Mouse (Mus musculus): ENCODE measurements around the gene Bri3. TPM values are rescaled to one million over a fixed set of nuclear protein-coding genes. Genes with fewer than 3 reads are reported as not detected.

Gene Bri3
- total RNA-seq (2021): 100 to 1,000 TPM; 115 to 151 TPM
- long read RNA-seq, experiment 1, transcript Bri3-201 (3 exons, 955 nt): major isoform, 50 of 105 reads
- long read RNA-seq, experiment 1, partial matches to known transcripts: 3 of 105 reads
- long read RNA-seq, experiment 1, other reads (novel, unspliced or antisense): 52 of 105 reads
- long read RNA-seq, experiment 2, transcript Bri3-201 (3 exons, 955 nt): major isoform, 8 of 14 reads
- long read RNA-seq, experiment 2, partial matches to known transcripts: 0 of 14 reads
- long read RNA-seq, experiment 2, other reads (novel, unspliced or antisense): 6 of 14 reads

GRCm38 (mm10) chr5:144243901-144244487 is at the start of gene Bri3:
TSS of gene Bri3 (plus strand) at chr5:144244437.
- DNase-seq: no peak

- DNase-seq: no peak
Observed at GRCm38 (mm10) chr5:144195567-144195966, 48.7 kb upstream of the Bri3 start.

GRCm38 (mm10) chr5:144200616-144201015 is 43.6 kb upstream of the Bri3 start:
- no peak for DNase-seq

GRCm38 (mm10) chr5:144202430-144202829 is 41.8 kb upstream of the Bri3 start:
- DNase-seq: no peak

- no peak for DNase-seq
Observed at GRCm38 (mm10) chr5:144203398-144203959, 40.8 kb upstream of the Bri3 start.

DNA sequence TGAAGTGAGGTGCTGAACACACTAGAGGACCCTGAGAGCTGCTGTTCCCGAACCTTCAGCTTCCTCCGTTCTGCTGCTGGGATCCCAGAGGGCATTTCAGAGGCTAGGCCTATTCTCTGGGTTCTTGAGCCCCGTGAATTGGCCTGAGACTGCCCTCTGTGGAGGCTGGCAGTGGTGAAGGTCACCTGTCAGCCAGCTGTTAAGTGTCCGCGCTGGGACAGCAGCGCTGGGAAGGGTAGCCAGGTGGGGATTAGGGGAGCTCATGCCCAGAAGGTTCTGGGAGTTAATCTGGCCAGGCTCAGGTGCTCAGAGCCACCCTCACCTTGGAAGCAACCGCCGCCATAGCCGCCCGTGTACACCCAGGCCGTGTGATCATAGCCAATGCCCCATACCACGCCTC is 39.9 kb upstream of the Bri3 start:
- peak; percentile 37 to 40 for DNase-seq

DNA sequence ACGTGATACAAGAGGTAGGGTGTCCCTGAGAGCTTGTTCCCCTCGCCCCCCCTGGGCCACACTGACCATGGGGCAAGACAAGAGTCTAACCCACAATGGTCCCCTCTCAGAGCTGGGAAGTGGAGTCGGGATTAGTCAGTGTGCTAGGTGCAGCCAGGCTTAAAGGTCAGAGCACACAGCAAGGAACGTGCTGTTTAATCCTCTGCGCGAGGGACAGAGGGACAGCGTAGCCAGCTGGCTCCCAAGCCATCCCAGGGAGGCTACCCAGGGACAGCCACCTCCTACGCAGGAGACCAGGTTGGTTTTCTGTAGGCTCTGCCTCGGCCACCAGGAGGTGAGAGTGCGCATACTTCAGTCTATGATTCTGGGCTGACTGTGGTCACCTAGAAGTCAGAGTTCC is 39.3 kb upstream of the Bri3 start:
- no peak for DNase-seq

DNA sequence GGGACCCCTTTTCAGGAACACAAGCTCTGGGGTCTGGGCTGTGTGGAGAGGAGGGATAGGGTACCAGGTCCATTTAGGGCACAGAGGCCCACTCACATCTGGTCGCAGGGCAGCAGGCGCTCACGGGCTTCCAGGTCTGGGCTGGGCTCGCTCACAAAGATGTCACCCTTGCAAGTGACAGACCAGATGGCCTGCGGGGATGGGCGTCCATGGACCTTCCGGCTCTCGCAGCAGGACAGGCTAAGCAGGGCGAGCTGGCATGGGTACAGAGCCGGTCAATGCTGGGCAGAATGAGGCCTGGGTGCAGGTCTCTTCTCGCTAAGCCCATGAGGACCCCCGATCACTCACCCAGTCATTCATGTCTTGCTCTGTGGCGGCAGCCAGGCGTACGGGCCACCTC is 38.2 kb upstream of the Bri3 start:
- DNase-seq: no peak

- peak; percentile 49 to 55 for DNase-seq
Observed at GRCm38 (mm10) chr5:144207478-144207877, 36.8 kb upstream of the Bri3 start.

- peak; percentile 75 for DNase-seq
Observed at GRCm38 (mm10) chr5:144214453-144214852, 29.8 kb upstream of the Bri3 start.

DNA sequence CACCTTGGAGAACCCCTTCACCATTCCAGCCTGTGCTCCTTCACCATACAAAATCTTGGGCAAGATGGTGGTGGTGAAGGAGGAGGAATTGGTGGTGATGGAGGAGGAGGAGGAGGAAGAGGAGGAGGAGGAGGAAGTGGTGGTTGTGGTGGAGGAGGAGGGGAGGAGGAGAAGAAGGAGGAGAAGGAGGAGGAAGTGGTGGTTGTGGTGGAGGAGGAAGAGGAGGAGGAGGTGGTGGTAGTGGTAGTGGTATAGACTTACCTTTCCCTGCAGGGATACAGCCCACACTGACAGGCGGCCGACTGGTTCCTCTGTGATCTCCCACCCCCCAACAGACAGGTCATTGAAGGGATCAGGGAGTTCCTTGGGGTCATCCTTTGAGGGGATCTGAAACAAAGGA is 28.2 kb upstream of the Bri3 start:
- DNase-seq: no peak

DNA sequence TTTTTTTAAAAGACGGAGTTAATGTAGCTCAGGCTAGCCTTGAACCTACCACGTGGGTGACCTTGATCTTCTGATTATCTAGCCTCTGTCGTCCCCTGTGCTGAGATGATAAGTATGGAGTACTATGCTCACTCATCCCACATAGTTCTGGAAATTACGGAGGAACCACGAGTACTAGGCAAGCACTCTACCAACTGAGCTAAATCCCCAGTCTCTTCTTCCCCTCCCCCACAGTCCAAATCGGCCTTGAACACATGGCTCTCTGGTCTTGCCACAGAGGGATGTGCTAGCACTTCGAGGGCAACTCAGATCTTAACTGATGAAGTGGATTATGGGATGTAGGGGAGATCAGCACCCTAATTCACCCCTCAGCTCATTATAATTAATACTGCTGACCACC is 26.2 kb upstream of the Bri3 start:
- peak; percentile 39 to 62 for DNase-seq

GRCm38 (mm10) chr5:144219306-144219705 is 24.9 kb upstream of the Bri3 start:
- peak; percentile 42 to 64 for DNase-seq

- DNase-seq: no peak
Observed at GRCm38 (mm10) chr5:144219936-144220335, 24.3 kb upstream of the Bri3 start.

DNA sequence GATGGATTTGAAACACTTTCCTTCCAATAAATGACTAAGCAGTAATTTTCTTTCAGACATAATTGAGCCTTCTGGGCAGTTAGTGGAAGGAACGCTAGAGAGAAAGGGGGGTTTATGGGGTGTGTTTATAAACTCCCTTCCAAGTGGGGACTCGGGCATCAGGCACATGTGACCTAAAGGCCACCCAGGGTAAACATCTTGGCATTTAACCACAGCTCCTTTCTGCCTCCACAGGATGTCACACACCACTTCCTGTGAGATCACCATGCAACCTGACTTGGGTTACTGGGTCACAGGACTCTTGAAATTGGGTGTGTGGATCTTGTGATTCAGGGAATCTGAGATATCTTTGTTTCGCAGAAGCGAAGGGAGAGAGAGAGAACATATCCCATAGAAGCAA is 22.9 kb upstream of the Bri3 start:
- DNase-seq: peak; percentile 58 to 59

- DNase-seq: peak; percentile 63 to 75
Observed at GRCm38 (mm10) chr5:144222811-144223502, 21.3 kb upstream of the Bri3 start.

- DNase-seq: peak; percentile 97 to 98
Observed at GRCm38 (mm10) chr5:144223503-144223862, 20.8 kb upstream of the Bri3 start, which contains the start of gene Tecpr1. TSS of gene Tecpr1 (minus strand) at chr5:144223615.

- DNase-seq: peak in 1 of 2 experiments; percentile 30
Observed at GRCm38 (mm10) chr5:144223899-144224816, 20.1 kb upstream of the Bri3 start.

DNA sequence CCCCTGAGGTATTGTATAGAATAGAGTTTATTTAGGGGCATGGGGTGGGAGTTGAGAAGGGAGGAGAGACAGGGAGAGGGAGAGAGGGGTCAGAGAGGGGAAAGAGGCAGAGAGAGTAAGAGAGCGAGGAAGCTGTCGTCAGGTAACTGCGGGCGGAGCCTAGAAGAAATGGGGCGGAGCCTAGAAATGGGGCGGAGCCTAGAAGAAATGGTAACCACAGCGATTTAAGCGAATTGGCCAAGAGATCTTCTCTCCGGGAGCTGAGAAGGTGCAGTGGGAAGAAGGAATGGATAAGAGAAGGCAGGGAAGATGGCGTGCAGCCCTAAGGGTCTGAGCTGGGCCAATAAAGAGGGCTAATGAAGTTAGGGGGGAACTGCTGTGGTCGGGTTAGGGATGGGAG is 18.0 kb upstream of the Bri3 start:
- DNase-seq: no peak

GRCm38 (mm10) chr5:144230216-144230615 is 14.0 kb upstream of the Bri3 start:
- DNase-seq: no peak

DNA sequence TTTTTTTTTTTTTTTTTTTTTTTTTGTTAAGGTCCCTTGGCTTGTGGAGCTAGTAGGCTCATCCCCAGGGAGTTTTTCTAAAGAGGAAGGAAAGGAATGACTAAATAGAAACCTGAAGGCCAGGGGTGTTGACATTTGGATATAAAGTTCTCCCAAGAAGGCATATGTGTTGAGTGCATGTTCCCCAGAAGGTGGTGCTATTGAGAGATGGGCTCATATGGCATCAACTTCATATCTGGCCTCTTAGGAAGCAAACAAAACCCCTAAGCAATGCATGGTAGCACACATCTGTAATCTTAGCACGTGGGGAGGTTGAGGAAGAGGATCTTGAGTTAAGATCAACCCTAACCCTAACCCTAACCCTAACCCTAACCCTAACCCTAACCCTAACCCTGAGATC is 12.8 kb upstream of the Bri3 start:
- DNase-seq: no peak

DNA sequence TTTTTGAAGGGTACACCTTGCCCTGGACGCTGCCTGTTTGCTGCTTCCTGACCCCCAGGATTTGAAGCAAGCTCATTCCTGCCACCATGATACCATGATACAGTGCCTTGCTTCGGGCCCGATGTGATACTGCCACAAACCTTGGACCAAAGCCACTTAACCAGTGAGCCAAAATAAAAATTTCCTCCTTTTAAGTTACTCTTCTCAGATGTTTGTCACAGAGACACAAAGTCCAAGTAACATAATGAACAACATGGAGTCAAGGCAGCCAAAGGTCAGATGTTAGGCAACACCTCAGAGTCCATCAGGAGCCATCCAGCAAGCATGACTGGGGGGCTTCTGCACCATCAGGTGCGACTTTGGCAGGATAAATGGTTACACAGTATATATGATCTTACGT is 11.7 kb upstream of the Bri3 start:
- DNase-seq: no peak

All from adrenal gland, postnatal 36 days (tissue).